Mouse (Mus musculus): ENCODE measurements around the gene Alg1. TPM values are rescaled to one million over a fixed set of nuclear protein-coding genes. Genes with fewer than 3 reads are reported as not detected.

Alg1 gene
- polyA plus RNA-seq, 2 experiments = 11.4 to 12.1 TPM

DNA sequence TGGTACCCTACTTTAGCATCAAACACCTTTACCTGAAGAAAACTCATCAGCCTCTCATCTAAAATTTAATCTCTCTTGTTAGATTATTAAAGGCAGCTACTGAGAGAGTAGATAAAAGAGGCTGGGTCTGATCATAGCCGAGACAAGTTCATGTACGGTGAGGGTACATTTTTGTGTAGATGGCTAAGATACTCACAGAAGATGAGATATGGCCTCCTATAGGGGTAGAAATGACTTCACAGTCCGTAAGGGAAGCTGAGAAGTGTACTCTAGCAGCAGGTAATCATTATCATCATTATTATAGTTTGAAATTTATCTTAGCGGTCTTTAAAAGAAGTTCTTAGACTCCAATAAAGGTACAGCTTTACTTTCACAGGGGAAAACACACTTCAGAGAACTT lies 439 bp upstream of the Alg1 start:
- Histone ChIP-seq H3K4me2 (ENCODE audit: low read depth) (peak overlapping the region; percentile 84), H3K36me3 (replicated peaks; ENCODE audit: control insufficient read depth, insufficient read depth, low read depth) (no peaks in the 10 kb centered on the region), H3K27ac (no peak overlapping the region), H3K27me3 (ENCODE audit: control insufficient read depth, insufficient read depth, low read length) (no peaks in the 10 kb centered on the region), H3K4me1 (replicated peaks; ENCODE audit: control insufficient read depth in 2 of 2, insufficient read depth in 2 of 2, low read length in 1 of 2) (peaks cover 6 to 12% of the 10 kb centered on the region in 2 experiments), H3K9me3 (ENCODE audit: control insufficient read depth, low read length) (no peaks in the 10 kb centered on the region; the same call in 1 of the 2 replicates), H3K9ac (replicated peaks) (no peak overlapping the region), H3K4me3 (ENCODE audit: insufficient read depth in 1 of 2, low read depth in 2 of 2, low read length in 2 of 2) (peak overlapping the region in 1 of 2 experiments; percentile 92; a peak in 2 of 4 replicates)
- no peak for TF ChIP-seq CTCF (IDR thresholded peaks at IDR 0.05; ENCODE audit: low read depth)
- ATAC-seq (ENCODE audit: insufficient read depth) (no peak), DNase-seq (ENCODE audit: low read depth in 3 of 3, low spot score in 3 of 3) (no peak)
- 66% methylated on average over 4 of the region's 4 CpGs for WGBS (ENCODE audit: insufficient replicate concordance)

DNA sequence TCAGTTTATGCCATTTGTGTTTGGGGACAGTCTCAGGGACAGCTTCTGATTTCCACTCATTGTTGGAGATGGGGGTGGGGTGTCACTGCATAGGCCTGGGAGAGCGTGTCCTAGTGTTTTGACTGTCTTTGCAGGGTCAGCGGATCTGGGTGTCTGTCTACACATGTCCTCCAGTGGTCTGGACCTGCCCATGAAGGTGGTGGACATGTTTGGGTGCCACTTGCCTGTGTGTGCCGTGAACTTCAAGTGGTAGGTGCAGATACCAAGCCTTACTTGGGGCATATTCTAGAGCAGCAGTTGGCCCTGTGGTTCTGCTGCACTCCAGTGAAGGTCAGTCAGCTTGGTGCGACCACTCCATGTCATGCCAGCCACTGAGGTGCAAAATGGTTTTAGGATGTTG lies 8.9 kb downstream of the Alg1 start:
- peaks cover 2% of the 10 kb centered on the region for H3K36me3 ChIP-seq (replicated peaks; ENCODE audit: control insufficient read depth, insufficient read depth, low read depth)
- 80% methylated on average over 4 of the region's 4 CpGs for WGBS (ENCODE audit: insufficient replicate concordance)

DNA sequence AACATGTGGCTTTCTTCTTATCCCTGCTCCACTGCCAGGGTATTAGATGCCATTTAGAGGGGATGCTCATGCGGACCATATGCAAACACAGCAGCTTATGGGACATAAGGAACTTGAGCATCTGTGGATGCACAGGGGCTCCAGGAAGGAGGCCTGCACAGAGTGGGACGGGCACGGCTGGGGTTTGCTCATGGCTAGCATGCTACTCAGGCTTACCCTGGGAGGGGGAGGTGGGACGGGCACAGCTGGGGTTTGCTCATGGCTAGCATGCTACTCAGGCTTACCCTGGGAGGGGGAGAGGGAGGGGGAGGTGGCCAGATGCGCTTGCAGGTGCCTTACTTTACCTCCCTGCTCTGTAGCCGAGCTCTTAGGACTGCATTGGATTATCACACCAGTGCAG lies 9.5 kb downstream of the Alg1 start:
- WGBS (ENCODE audit: insufficient replicate concordance) = 77% methylated on average over 6 of the region's 6 CpGs
- no peak overlapping the region for H3K4me3 ChIP-seq (ENCODE audit: insufficient read depth in 1 of 2, low read depth in 2 of 2, low read length in 2 of 2)
- H3K4me1 ChIP-seq (replicated peaks; ENCODE audit: control insufficient read depth in 2 of 2, insufficient read depth in 2 of 2, low read length in 1 of 2) = no peaks in the 10 kb centered on the region
- TF ChIP-seq EP300 (IDR thresholded peaks at IDR 0.05; ENCODE audit: low read depth) = no peak
- no peak for TF ChIP-seq CTCF (IDR thresholded peaks at IDR 0.05; ENCODE audit: low read depth)
- no peak overlapping the region for H3K4me2 ChIP-seq (ENCODE audit: low read depth)
- H3K27me3 ChIP-seq (ENCODE audit: control insufficient read depth, insufficient read depth, low read length) = no peaks in the 10 kb centered on the region
- peaks cover 2% of the 10 kb centered on the region for H3K36me3 ChIP-seq (replicated peaks; ENCODE audit: control insufficient read depth, insufficient read depth, low read depth)
- H3K9me3 ChIP-seq (ENCODE audit: control insufficient read depth, low read length) = no peaks in the 10 kb centered on the region
- no peak overlapping the region for H3K27ac ChIP-seq
- DNase-seq (ENCODE audit: low read depth in 3 of 3, low spot score in 3 of 3) (no peak), ATAC-seq (ENCODE audit: insufficient read depth) (no peak)
- H3K9ac ChIP-seq (replicated peaks) = no peak overlapping the region

More for the DNA sequence above, 8.9 kb downstream of the Alg1 start:
- H3K4me1 ChIP-seq (replicated peaks; ENCODE audit: control insufficient read depth in 2 of 2, insufficient read depth in 2 of 2, low read length in 1 of 2) = no peaks in the 10 kb centered on the region
- no peaks in the 10 kb centered on the region for H3K27me3 ChIP-seq (ENCODE audit: control insufficient read depth, insufficient read depth, low read length)
- TF ChIP-seq CTCF (IDR thresholded peaks at IDR 0.05; ENCODE audit: low read depth) = no peak
- TF ChIP-seq EP300 (IDR thresholded peaks at IDR 0.05; ENCODE audit: low read depth) = no peak
- no peaks in the 10 kb centered on the region for H3K9me3 ChIP-seq (ENCODE audit: control insufficient read depth, low read length)
- H3K4me3 ChIP-seq (ENCODE audit: insufficient read depth in 1 of 2, low read depth in 2 of 2, low read length in 2 of 2) = no peak overlapping the region
- no peak overlapping the region for H3K27ac ChIP-seq
- no peak overlapping the region for H3K9ac ChIP-seq (replicated peaks)
- ATAC-seq (ENCODE audit: insufficient read depth) = no peak
- no peak overlapping the region for H3K4me2 ChIP-seq (ENCODE audit: low read depth)
- DNase-seq (ENCODE audit: low read depth in 3 of 3, low spot score in 3 of 3) = no peak

DNA sequence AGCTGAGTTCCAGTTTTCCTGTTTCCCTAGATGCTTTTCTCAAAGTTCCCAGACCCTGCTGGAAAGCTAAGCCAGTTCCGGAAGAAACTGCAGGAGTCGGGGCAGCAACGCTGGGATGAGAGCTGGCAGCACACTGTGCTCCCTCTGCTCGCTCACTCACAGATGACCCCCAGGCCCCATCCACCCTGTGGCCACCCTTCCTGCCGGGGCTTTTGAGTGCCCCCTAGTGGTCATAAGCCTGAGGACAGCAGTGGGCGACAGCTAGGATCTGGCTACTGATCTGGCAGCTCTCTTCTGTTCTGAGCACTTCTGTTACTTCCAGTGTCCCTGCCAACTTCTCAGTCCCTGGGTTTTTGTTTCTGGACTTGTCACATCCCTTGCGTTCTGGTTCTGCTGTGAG lies 11.0 kb downstream of the Alg1 start:
- WGBS (ENCODE audit: insufficient replicate concordance) = 47% methylated on average over 7 of the region's 7 CpGs

DNA sequence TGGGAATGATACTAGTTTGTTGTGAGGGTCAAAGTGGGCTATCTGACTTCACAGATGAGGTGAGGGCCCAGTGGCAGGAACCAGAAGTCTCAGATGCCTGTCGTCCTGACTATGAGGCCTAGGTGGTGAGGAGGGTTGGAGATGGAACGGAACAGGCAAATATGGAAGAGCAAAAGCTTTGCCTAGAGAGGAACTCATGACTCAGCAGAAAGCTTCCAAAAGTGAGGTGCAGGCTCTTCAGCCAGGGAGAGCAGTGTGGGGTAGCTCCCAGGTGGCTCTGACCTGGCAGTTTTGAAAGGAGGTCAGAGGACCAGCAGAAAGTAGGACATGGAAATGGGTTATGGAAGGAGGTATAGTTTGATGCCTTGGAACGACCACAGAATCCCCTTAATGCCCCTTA lies 17.5 kb downstream of the Alg1 start:
- Histone ChIP-seq H3K27me3 (ENCODE audit: control insufficient read depth, insufficient read depth, low read length) (no peaks in the 10 kb centered on the region), H3K9ac (replicated peaks) (no peak overlapping the region), H3K27ac (no peak overlapping the region), H3K9me3 (ENCODE audit: control insufficient read depth, low read length) (no peaks in the 10 kb centered on the region), H3K36me3 (replicated peaks; ENCODE audit: control insufficient read depth, insufficient read depth, low read depth) (peaks cover 6% of the 10 kb centered on the region), H3K4me3 (ENCODE audit: insufficient read depth in 1 of 2, low read depth in 2 of 2, low read length in 2 of 2) (no peak overlapping the region), H3K4me1 (replicated peaks; ENCODE audit: control insufficient read depth in 2 of 2, insufficient read depth in 2 of 2, low read length in 1 of 2) (peaks cover 4 to 14% of the 10 kb centered on the region in 2 experiments), H3K4me2 (ENCODE audit: low read depth) (no peak overlapping the region)
- ATAC-seq (ENCODE audit: insufficient read depth) (no peak), DNase-seq (ENCODE audit: low read depth in 3 of 3, low spot score in 3 of 3) (no peak)
- TF ChIP-seq CTCF (IDR thresholded peaks at IDR 0.05; ENCODE audit: low read depth) (no peak), EP300 (IDR thresholded peaks at IDR 0.05; ENCODE audit: low read depth) (no peak)
- 67% methylated on average over 3 of the region's 3 CpGs for WGBS (ENCODE audit: insufficient replicate concordance)

More for the DNA sequence above, 11.0 kb downstream of the Alg1 start:
- TF ChIP-seq EP300 (IDR thresholded peaks at IDR 0.05; ENCODE audit: low read depth) (no peak), CTCF (IDR thresholded peaks at IDR 0.05; ENCODE audit: low read depth) (peak; percentile 94)
- Histone ChIP-seq H3K4me1 (replicated peaks; ENCODE audit: control insufficient read depth in 2 of 2, insufficient read depth in 2 of 2, low read length in 1 of 2) (no peaks in the 10 kb centered on the region), H3K36me3 (replicated peaks; ENCODE audit: control insufficient read depth, insufficient read depth, low read depth) (peaks cover 8% of the 10 kb centered on the region), H3K9me3 (ENCODE audit: control insufficient read depth, low read length) (no peaks in the 10 kb centered on the region), H3K4me2 (ENCODE audit: low read depth) (no peak overlapping the region), H3K27ac (no peak overlapping the region), H3K27me3 (ENCODE audit: control insufficient read depth, insufficient read depth, low read length) (no peaks in the 10 kb centered on the region), H3K4me3 (ENCODE audit: insufficient read depth in 1 of 2, low read depth in 2 of 2, low read length in 2 of 2) (no peak overlapping the region), H3K9ac (replicated peaks) (no peak overlapping the region)
- ATAC-seq (ENCODE audit: insufficient read depth) = peak; percentile 47; the same call in 1 of the 2 replicates
- DNase-seq (ENCODE audit: low read depth in 3 of 3, low spot score in 3 of 3) = peak in 1 of 3 experiments; percentile 28
